Mouse (Mus musculus) MEL (cell line): Measurements from ENCODE around the gene Acvr1b.

Source experiments
- CTCF ChIP-seq, 3 experiments: IDR thresholded peaks in 2 of 3; conservative IDR thresholded peaks in 1 of 3; 2 replicates each; pipeline ENCODE4 v1.5.1; 2011 to 2012; ENCODE audit warnings: low read length in 3 of 3, low read depth in 2 of 3, mild to moderate bottlenecking in 2 of 3, improper control_type of control experiment in 1 of 3, inconsistent platforms in 1 of 3, mixed read lengths in 1 of 3, moderate library complexity in 1 of 3; ENCODE audit not compliant: control insufficient read depth in 1 of 3, insufficient read depth in 1 of 3, poor library complexity in 1 of 3, severe bottlenecking in 1 of 3
- KAT2A ChIP-seq: conservative IDR thresholded peaks from 2 replicates; pipeline ENCODE4 v1.6.1; 2012; ENCODE audit warnings: low read depth, low read length, improper control_type of control experiment, inconsistent platforms
- MAFK ChIP-seq: IDR thresholded peaks from 2 replicates; pipeline ENCODE4 v1.6.1; 2011; ENCODE audit warnings: low read depth, mild to moderate bottlenecking, low read length, improper control_type of control experiment, borderline replicate concordance
- POLR2A ChIP-seq, 2 experiments: IDR thresholded peaks; 2 replicates each; pipeline ENCODE4 v1.6.1; 2011 to 2012; ENCODE audit warnings: low read length in 2 of 2, mild to moderate bottlenecking in 2 of 2, control low read depth in 1 of 2, improper control_type of control experiment in 1 of 2, low read depth in 1 of 2, moderate library complexity in 1 of 2; ENCODE audit not compliant: control insufficient read depth in 1 of 2, insufficient read depth in 1 of 2, poor library complexity in 1 of 2

DNA sequence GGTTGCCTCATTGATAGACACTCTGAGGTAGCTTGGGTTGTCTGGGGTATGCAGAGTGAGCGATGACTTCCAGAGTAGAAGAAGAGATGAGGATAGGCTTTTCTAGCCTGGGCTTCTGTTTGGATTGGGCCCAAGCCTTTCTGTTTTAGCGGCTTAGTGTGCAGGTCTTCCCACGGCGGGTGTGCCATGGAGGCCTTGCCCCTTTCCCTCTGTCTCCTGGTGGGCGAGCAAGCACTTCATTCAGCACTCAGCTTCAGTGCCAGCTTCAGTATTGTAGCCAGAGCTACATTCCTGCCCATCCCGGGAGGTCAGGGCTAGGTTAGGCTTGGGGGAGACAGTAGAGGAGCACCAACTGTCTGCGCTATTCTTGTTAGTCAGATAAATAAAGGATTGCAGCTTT, 18.8 kb downstream of the Acvr1b start:
- no peak for TF ChIP-seq KAT2A
- TF ChIP-seq CTCF (IDR thresholded peaks at IDR 0.05 in 2 of 3, conservative IDR thresholded peaks at IDR 0.05 in 1 of 3; ENCODE audit: control insufficient read depth in 1 of 3, insufficient read depth in 1 of 3, low read depth in 2 of 3, low read length in 3 of 3, poor library complexity in 1 of 3, severe bottlenecking in 1 of 3) = no peak
- no peak for TF ChIP-seq MAFK
- TF ChIP-seq POLR2A (IDR thresholded peaks at IDR 0.05; ENCODE audit: control insufficient read depth in 1 of 2, insufficient read depth in 1 of 2, low read depth in 1 of 2, low read length in 2 of 2, poor library complexity in 1 of 2) = no peak
